Mouse (Mus musculus) C2C12 (cell line): ENCODE measurements at regions not wholly inside any gene's neighbourhood (a gene's known extent, or its start where the extent isn't known, plus 50 kb on each side); places are given as distances from the start of the nearest gene placed in this dataset.

Experiments
- CTCF ChIP-seq: IDR thresholded peaks from one replicate; pipeline ENCODE4 v1.5.1; 2011; ENCODE audit not compliant: control insufficient read depth, insufficient read depth, insufficient read length
- MAX ChIP-seq: IDR thresholded peaks from one replicate; pipeline ENCODE4 v1.6.1; 2011; ENCODE audit warnings: mild to moderate bottlenecking, control low read depth
- MYOG ChIP-seq: IDR thresholded peaks from one replicate; pipeline ENCODE4 v1.6.1; 2011; ENCODE audit not compliant: control insufficient read depth, insufficient read length; ENCODE audit errors: extremely low read depth

- TF ChIP-seq CTCF: no peak
- TF ChIP-seq MAX: no peak
- no peak for TF ChIP-seq MYOG
Measured at GRCm38 (mm10) chr8:35278946-35279345, 486.6 kb upstream of the Gm19410 start.
